Mouse (Mus musculus) heart, adult 10 weeks (tissue): ENCODE results near the gene Kcnab2. TPM values are rescaled to one million over a fixed set of nuclear protein-coding genes. Genes with fewer than 3 reads are reported as not detected.

ENCODE experiments used
- polyA plus RNA-seq: library from polyadenylated mRNA; stranded (reverse); fragments of 350-450 nt; fragmentation: Illumina TruSeq; extraction: RNeasy Lipid Tissue Mini Kit (QIAGEN cat#74804); gene quantifications from one replicate; pipeline ENCODE4 v1.2.3, GENCODE M21; 2014; ENCODE audit warnings: low read depth, low replicate concordance

The Kcnab2 gene
- 1.3 TPM for polyA plus RNA-seq

DNA sequence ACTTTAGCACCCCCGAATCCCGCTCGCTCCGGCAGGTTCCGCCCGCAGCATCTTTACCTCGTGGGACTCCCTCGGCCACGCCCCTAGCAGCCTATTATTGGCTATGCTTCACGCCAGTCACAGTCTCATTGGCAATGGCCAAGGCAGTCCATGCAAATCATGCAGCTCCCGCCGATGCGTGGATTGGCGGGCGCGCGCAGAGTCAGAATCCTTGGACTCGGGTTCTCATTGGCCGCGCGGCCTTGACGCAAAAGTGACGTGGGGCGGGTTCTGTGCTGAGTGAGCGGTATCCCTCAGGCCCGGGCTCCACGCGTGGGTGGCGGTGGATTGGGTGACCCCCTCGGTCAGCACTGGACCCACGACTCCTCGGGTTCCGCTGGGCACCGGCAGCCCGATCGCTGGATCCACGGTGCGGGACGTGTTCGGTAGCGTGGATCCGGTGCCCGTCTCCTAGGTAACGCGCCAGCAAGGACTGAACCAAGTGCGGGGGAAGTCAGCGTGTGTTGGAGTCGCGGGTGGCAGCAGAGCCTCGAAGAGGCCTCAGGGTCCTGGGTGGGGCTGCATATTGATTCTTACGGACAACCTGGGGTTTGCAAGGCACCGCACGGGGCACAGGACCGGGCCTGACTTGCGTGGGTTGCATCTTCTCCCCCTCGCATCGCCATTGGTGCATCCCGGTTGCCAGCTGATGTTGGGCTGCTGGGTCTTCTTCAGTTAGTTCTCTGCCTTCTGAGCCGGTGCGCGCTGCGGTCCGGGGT lies at the start of gene Kcnab2:
Gene Kcnab2 (minus strand): TSS at position 406 of the 758 bp plus-strand sequence.

DNA sequence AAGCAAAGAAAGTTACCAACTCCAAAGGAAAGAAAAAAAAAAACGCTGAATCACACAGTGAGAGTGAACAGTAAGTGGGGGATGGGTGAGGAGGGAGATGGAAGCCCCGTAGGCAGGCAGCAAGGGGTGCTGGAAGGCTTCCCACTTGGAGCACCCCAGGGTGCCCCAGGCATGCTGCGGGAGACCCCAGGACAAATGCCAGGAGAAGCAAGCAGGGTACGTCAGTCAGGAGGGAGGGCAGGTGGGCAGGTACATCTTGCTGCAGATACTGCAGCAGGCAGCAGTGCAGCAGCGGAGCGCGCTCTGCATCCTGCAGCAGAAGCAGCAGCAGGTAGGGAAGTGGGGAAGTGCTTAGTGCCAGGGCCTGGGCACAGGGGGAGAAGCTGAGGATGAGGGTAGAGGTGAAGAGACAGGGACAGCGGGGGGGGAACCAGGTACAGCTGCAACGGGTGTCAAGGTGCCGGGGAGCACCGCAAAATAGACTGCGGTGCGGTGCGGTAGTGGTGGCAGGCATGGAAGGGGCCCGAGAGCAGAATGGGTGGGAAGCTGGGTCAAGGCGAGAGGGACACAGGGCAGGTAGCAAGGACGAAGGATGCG lies 1.1 kb downstream of the Kcnab2 start, which contains the start of gene Nphp4:
Gene Nphp4 (plus strand): TSS at position 280 of the 597 bp plus-strand sequence.

Other genes starting within 250 kb of the Kcnab2 start
- gene Gpr153, start 203.6 kb downstream of the Kcnab2 start, polyA plus RNA-seq: 11.3 TPM
- gene Hes3, start 186.2 kb downstream of the Kcnab2 start, polyA plus RNA-seq: not detected
- gene Icmt, start 180.6 kb downstream of the Kcnab2 start, polyA plus RNA-seq: 22.0 TPM
- 112 TPM for gene Rnf207, start 158.9 kb downstream of the Kcnab2 start, polyA plus RNA-seq
- gene Rpl22, start 152.1 kb downstream of the Kcnab2 start, polyA plus RNA-seq: 418 TPM
- 0.13 TPM for gene Chd5, start 139.2 kb downstream of the Kcnab2 start, polyA plus RNA-seq
- 0.45 TPM for gene Nphp4, start 1.2 kb downstream of the Kcnab2 start, polyA plus RNA-seq